Mouse (Mus musculus): ENCODE data around the gene A630001G21Rik. TPM values are rescaled to one million over a fixed set of nuclear protein-coding genes. Genes with fewer than 3 reads are reported as not detected.

A630001G21Rik gene
- polyA plus RNA-seq, 1 experiment, result 0.02 TPM

GRCm38 (mm10) chr1:85739819-85740218 lies 38.6 kb downstream of the A630001G21Rik start:
- Histone ChIP-seq H3K4me2 (ENCODE audit: low read depth) (no peak overlapping the region), H3K79me2 (ENCODE audit: control insufficient read depth, insufficient read depth) (no peaks in the 10 kb centered on the region), H3K4me3 (no peak overlapping the region), H3K27me3 (ENCODE audit: control insufficient read depth, insufficient read depth, insufficient read length) (no peaks in the 10 kb centered on the region), H3ac (ENCODE audit: control insufficient read depth, insufficient read length) (no peak overlapping the region), H3K36me3 (ENCODE audit: control insufficient read depth, insufficient read depth) (no peaks in the 10 kb centered on the region)
- no peak for TF ChIP-seq MYOG (IDR thresholded peaks at IDR 0.05; ENCODE audit: control insufficient read depth in 1 of 3, insufficient read depth in 1 of 3, insufficient read length in 2 of 3, low read depth in 2 of 3)
- no peak for TF ChIP-seq MAX (IDR thresholded peaks at IDR 0.05; ENCODE audit: low read depth)
- TF ChIP-seq E2F4 (IDR thresholded peaks at IDR 0.05; ENCODE audit: insufficient read depth), result no peak
- TF ChIP-seq MYOD1 (IDR thresholded peaks at IDR 0.05; ENCODE audit: control insufficient read depth in 1 of 3, insufficient read length in 2 of 3, low read depth in 2 of 3), result no peak

GRCm38 (mm10) chr1:85739000-85739399 lies 39.4 kb downstream of the A630001G21Rik start:
- Histone ChIP-seq H3K4me2 (ENCODE audit: low read depth) (no peak overlapping the region), H3K79me2 (ENCODE audit: control insufficient read depth, insufficient read depth) (no peaks in the 10 kb centered on the region), H3ac (ENCODE audit: control insufficient read depth, insufficient read length) (no peak overlapping the region), H3K36me3 (ENCODE audit: control insufficient read depth, insufficient read depth) (no peaks in the 10 kb centered on the region), H3K27me3 (ENCODE audit: control insufficient read depth, insufficient read depth, insufficient read length) (no peaks in the 10 kb centered on the region), H3K4me3 (no peak overlapping the region)
- TF ChIP-seq USF1 (IDR thresholded peaks at IDR 0.05; ENCODE audit: low read depth) (no peak), MYOG (IDR thresholded peaks at IDR 0.05; ENCODE audit: control insufficient read depth in 1 of 3, insufficient read depth in 1 of 3, insufficient read length in 2 of 3, low read depth in 2 of 3) (no peak), SRF (IDR thresholded peaks at IDR 0.05; ENCODE audit: control insufficient read depth, insufficient read length, low read depth) (no peak), MYOD1 (IDR thresholded peaks at IDR 0.05; ENCODE audit: control insufficient read depth in 1 of 3, insufficient read length in 2 of 3, low read depth in 2 of 3) (no peak), POLR2A (IDR thresholded peaks at IDR 0.05; ENCODE audit: insufficient read length, low read depth) (no peak), REST (IDR thresholded peaks at IDR 0.05; ENCODE audit: insufficient read depth, insufficient read length) (no peak), TCF12 (IDR thresholded peaks at IDR 0.05; ENCODE audit: insufficient read depth, poor library complexity, severe bottlenecking) (no peak), TCF3 (IDR thresholded peaks at IDR 0.05; ENCODE audit: insufficient read length, low read depth) (no peak), CEBPB (IDR thresholded peaks at IDR 0.05; ENCODE audit: insufficient read depth, poor library complexity, severe bottlenecking) (no peak), POLR2AphosphoS2 (IDR thresholded peaks at IDR 0.05; ENCODE audit: insufficient read length, low read depth) (no peak), MAX (IDR thresholded peaks at IDR 0.05; ENCODE audit: low read depth) (no peak), E2F4 (IDR thresholded peaks at IDR 0.05; ENCODE audit: insufficient read depth) (no peak)

- TF ChIP-seq MAX (IDR thresholded peaks at IDR 0.05; ENCODE audit: low read depth), result no peak
- no peak for TF ChIP-seq POLR2A (IDR thresholded peaks at IDR 0.05; ENCODE audit: insufficient read length, low read depth)
- TF ChIP-seq SRF (IDR thresholded peaks at IDR 0.05; ENCODE audit: control insufficient read depth, insufficient read length, low read depth), result no peak
- TF ChIP-seq POLR2AphosphoS2 (IDR thresholded peaks at IDR 0.05; ENCODE audit: insufficient read length, low read depth), result no peak
- TF ChIP-seq E2F4 (IDR thresholded peaks at IDR 0.05; ENCODE audit: insufficient read depth), result no peak
- no peak for TF ChIP-seq MYOD1 (IDR thresholded peaks at IDR 0.05; ENCODE audit: control insufficient read depth in 1 of 3, insufficient read length in 2 of 3, low read depth in 2 of 3)
- no peak for TF ChIP-seq CEBPB (IDR thresholded peaks at IDR 0.05; ENCODE audit: insufficient read depth, poor library complexity, severe bottlenecking)
- no peak for TF ChIP-seq TCF3 (IDR thresholded peaks at IDR 0.05; ENCODE audit: insufficient read length, low read depth)
- TF ChIP-seq MYOG (IDR thresholded peaks at IDR 0.05; ENCODE audit: control insufficient read depth in 1 of 3, insufficient read depth in 1 of 3, insufficient read length in 2 of 3, low read depth in 2 of 3), result no peak
- TF ChIP-seq USF1 (IDR thresholded peaks at IDR 0.05; ENCODE audit: low read depth), result no peak
- no peak for TF ChIP-seq TCF12 (IDR thresholded peaks at IDR 0.05; ENCODE audit: insufficient read depth, poor library complexity, severe bottlenecking)
- TF ChIP-seq REST (IDR thresholded peaks at IDR 0.05; ENCODE audit: insufficient read depth, insufficient read length), result no peak
- H3K79me2 ChIP-seq (ENCODE audit: control insufficient read depth, insufficient read depth), result no peaks in the 10 kb centered on the region
- H3K27me3 ChIP-seq (ENCODE audit: control insufficient read depth, insufficient read depth, insufficient read length), result no peaks in the 10 kb centered on the region
- peak overlapping the region; percentile 39 for H3K4me2 ChIP-seq (ENCODE audit: low read depth)
- no peak overlapping the region for H3ac ChIP-seq (ENCODE audit: control insufficient read depth, insufficient read length)
- no peak overlapping the region for H3K4me3 ChIP-seq
- H3K36me3 ChIP-seq (ENCODE audit: control insufficient read depth, insufficient read depth), result no peaks in the 10 kb centered on the region
These were observed 41.9 kb downstream of the A630001G21Rik start for GRCm38 (mm10) chr1:85736355-85737184.

GRCm38 (mm10) chr1:85735463-85736123 lies 42.9 kb downstream of the A630001G21Rik start:
- no peak for TF ChIP-seq USF1 (IDR thresholded peaks at IDR 0.05; ENCODE audit: low read depth)
- TF ChIP-seq REST (IDR thresholded peaks at IDR 0.05; ENCODE audit: insufficient read depth, insufficient read length), result no peak
- TF ChIP-seq TCF12 (IDR thresholded peaks at IDR 0.05; ENCODE audit: insufficient read depth, poor library complexity, severe bottlenecking), result no peak
- no peak for TF ChIP-seq TCF3 (IDR thresholded peaks at IDR 0.05; ENCODE audit: insufficient read length, low read depth)
- TF ChIP-seq POLR2A (IDR thresholded peaks at IDR 0.05; ENCODE audit: insufficient read length, low read depth), result no peak
- TF ChIP-seq MYOG (IDR thresholded peaks at IDR 0.05; ENCODE audit: control insufficient read depth in 1 of 3, insufficient read depth in 1 of 3, insufficient read length in 2 of 3, low read depth in 2 of 3), result no peak
- TF ChIP-seq CEBPB (IDR thresholded peaks at IDR 0.05; ENCODE audit: insufficient read depth, poor library complexity, severe bottlenecking), result no peak
- TF ChIP-seq E2F4 (IDR thresholded peaks at IDR 0.05; ENCODE audit: insufficient read depth), result no peak
- TF ChIP-seq MAX (IDR thresholded peaks at IDR 0.05; ENCODE audit: low read depth), result no peak
- TF ChIP-seq MYOD1 (IDR thresholded peaks at IDR 0.05; ENCODE audit: control insufficient read depth in 1 of 3, insufficient read length in 2 of 3, low read depth in 2 of 3), result no peak
- no peak for TF ChIP-seq SRF (IDR thresholded peaks at IDR 0.05; ENCODE audit: control insufficient read depth, insufficient read length, low read depth)
- TF ChIP-seq POLR2AphosphoS2 (IDR thresholded peaks at IDR 0.05; ENCODE audit: insufficient read length, low read depth), result no peak
- Histone ChIP-seq H3K79me2 (ENCODE audit: control insufficient read depth, insufficient read depth) (no peaks in the 10 kb centered on the region), H3K4me2 (ENCODE audit: low read depth) (peak overlapping the region; percentile 39), H3K4me3 (no peak overlapping the region), H3K36me3 (ENCODE audit: control insufficient read depth, insufficient read depth) (no peaks in the 10 kb centered on the region), H3ac (ENCODE audit: control insufficient read depth, insufficient read length) (no peak overlapping the region), H3K27me3 (ENCODE audit: control insufficient read depth, insufficient read depth, insufficient read length) (no peaks in the 10 kb centered on the region)

Data from myocyte (in vitro differentiated cells).